Mouse (Mus musculus) hindbrain, embryonic 16.5 days (tissue): ENCODE results near the gene Rab3a. TPM values are rescaled to one million over a fixed set of nuclear protein-coding genes. Genes with fewer than 3 reads are reported as not detected.
A peak's percentile ranks its signal among the peaks of the same experiment; 100 is the strongest.

Experiments
- ATAC-seq: fragments of 200-750 bp; cut with Nextera tagmentation; 2 replicates; pipeline ENCODE4 v1.8.0; 2017; ENCODE audit warnings: moderate TSS enrichment, moderate library complexity
- H3K27ac ChIP-seq: fragments of 300-500 bp; sonication (generic); 2 replicates; pipeline ENCODE4 v1.5.1; 2014; ENCODE audit warnings: low read depth, mild to moderate bottlenecking, control low read depth, low read length, moderate library complexity
- H3K27me3 ChIP-seq: fragments of 300-500 bp; sonication (generic); replicated peaks from 2 replicates; pipeline ENCODE4 v1.6.1; 2014; ENCODE audit warnings: low read length; ENCODE audit not compliant: control insufficient read depth, insufficient read depth
- H3K36me3 ChIP-seq: fragments of 300-500 bp; sonication (generic); 2 replicates; pipeline ENCODE4 v1.6.1; 2014; ENCODE audit warnings: mild to moderate bottlenecking, low read length, moderate library complexity, mixed read lengths; ENCODE audit not compliant: control insufficient read depth, insufficient read depth
- H3K4me1 ChIP-seq: fragments of 300-500 bp; sonication (generic); 2 replicates; pipeline ENCODE4 v1.6.1; 2014; ENCODE audit warnings: low read depth, low read length; ENCODE audit not compliant: control insufficient read depth, insufficient read depth
- H3K4me2 ChIP-seq: fragments of 300-500 bp; sonication (generic); 2 replicates; pipeline ENCODE4 v1.6.1; 2014; ENCODE audit warnings: mild to moderate bottlenecking, low read length, control low read depth, moderate library complexity
- H3K4me3 ChIP-seq: fragments of 300-500 bp; sonication (generic); 2 replicates; pipeline ENCODE4 v1.5.1; 2014; ENCODE audit warnings: mild to moderate bottlenecking, low read length, control low read depth, moderate library complexity
- H3K9ac ChIP-seq: fragments of 300-500 bp; sonication (generic); 2 replicates; pipeline ENCODE4 v1.6.1; 2014; ENCODE audit warnings: low read depth, mild to moderate bottlenecking, control low read depth, low read length, moderate library complexity
- H3K9me3 ChIP-seq: fragments of 300-500 bp; sonication (generic); 2 replicates; pipeline ENCODE4 v1.6.1; 2014; ENCODE audit warnings: mild to moderate bottlenecking, low read length, moderate library complexity; ENCODE audit not compliant: control insufficient read depth
- WGBS: fragments of 180-500 bp; shearing (Covaris S2); extraction: QIAGEN DNeasy Blood & Tissue Kit; methylation state at CpG from one replicate; pipeline ENCODE4 v1.1.7; 2014; 5-methylcytosine and 5-hydroxymethylcytosine counted together
- microRNA-seq: library from miRNA; unstranded; fragments of <30 nt; microRNA quantifications from one replicate; pipeline ENCODE4, GENCODE M21; 2017
- polyA plus RNA-seq: library from polyadenylated mRNA; unstranded; fragments of >200 nt; fragmentation: Nextera tagmentation; extraction: Ambion mirVana; gene quantifications from 2 replicates; pipeline ENCODE4 v1.2.1, GENCODE M21; 2015

The Rab3a gene
- polyA plus RNA-seq, 1 experiment from 2014 or later, result 635 TPM

DNA sequence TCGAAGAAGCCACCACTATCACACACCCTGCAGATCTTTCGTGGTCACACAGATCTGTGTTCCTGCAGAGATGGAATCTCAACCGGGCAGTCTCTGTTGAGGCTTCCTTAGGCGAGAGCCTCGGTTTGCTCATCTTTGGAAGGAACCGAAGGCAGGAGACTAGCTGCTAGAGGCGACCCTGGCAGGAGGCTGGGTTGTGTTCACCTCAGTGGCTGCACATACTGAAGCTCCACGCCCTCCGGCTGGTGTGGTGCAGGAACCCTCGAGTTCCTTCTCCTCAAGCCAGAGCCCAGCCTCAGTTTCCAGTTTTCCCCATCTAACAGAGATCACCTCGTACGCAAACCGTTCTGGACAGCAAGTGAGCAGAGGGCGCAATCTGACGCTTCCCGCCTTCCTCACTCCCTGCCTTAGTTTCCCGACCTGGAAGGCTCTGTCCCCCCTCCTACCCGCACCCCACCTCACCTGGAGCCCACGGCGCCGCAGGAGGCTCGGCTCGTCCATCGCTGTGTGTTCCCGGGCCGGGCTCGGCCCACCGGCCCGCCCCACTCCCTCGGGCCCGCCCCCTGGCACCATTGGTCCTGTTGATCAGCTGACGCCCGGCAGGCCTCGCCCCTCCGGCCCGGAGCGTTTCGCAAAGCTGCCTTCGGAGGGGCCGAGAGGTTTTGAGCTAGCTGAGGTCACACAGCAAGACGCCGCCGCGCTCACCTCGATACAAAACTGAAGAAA, 50.2 kb downstream of the Rab3a start, which contains the start of gene Mast3:
Mast3 (minus strand) TSS at position 574 of the 726 bp plus-strand sequence.
- Histone ChIP-seq H3K4me1 (peaks cover 12% of the 10 kb centered on the region), H3K27me3 (peaks cover 26% of the 10 kb centered on the region), H3K4me3 (peak within 1 kb of the TSS; percentile 57), H3K27ac (no peak within 1 kb of the TSS), H3K9ac (peak within 1 kb of the TSS; percentile 63), H3K9me3 (no peaks in the 10 kb centered on the region; the same call in 1 of the 2 replicates), H3K4me2 (peak within 1 kb of the TSS; percentile 87), H3K36me3 (no peaks in the 10 kb centered on the region)
- peak; percentile 88 for ATAC-seq
- WGBS, result 1% methylated on average over 45 of the region's 45 CpGs

- Histone ChIP-seq H3K36me3 (no peaks in the 10 kb centered on the region), H3K4me1 (peaks cover 12% of the 10 kb centered on the region), H3K4me2 (no peak overlapping the region), H3K27ac (no peak overlapping the region), H3K9ac (no peak overlapping the region), H3K4me3 (no peak overlapping the region), H3K9me3 (no peaks in the 10 kb centered on the region; the same call in 1 of the 2 replicates), H3K27me3 (peaks cover 23% of the 10 kb centered on the region)
- WGBS, result 85% methylated on average over 4 of the region's 4 CpGs
- no peak for ATAC-seq
Measured at GRCm38 (mm10) chr8:70806541-70806940, 52.1 kb downstream of the Rab3a start.

DNA sequence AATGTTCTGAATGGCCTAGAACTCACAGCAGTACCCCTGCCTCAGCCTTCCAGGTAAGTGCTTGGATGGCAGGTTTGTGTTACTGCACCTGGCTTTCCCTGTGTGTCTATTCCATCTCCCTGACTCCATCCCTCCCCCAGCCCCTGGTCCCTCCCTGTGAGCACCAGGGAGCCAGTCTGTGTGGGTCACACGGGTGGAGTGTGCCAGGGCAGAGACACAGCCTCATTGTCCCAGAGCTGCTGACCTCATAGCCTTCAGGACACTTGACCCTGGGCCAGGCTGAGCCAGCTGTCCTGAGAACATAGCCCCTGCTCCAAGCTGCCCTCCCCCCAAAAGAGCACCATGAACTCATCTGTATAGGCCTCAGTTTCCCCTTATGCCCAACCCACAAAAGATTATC, 52.8 kb downstream of the Rab3a start:
- H3K4me2 ChIP-seq, result no peak overlapping the region
- WGBS, result 50% methylated on average over 1 of the region's 1 CpGs
- H3K27ac ChIP-seq, result no peak overlapping the region
- no peaks in the 10 kb centered on the region; the same call in 1 of the 2 replicates for H3K9me3 ChIP-seq
- peaks cover 12% of the 10 kb centered on the region for H3K4me1 ChIP-seq
- H3K36me3 ChIP-seq, result no peaks in the 10 kb centered on the region
- peaks cover 21% of the 10 kb centered on the region for H3K27me3 ChIP-seq
- ATAC-seq, result no peak
- H3K9ac ChIP-seq, result no peak overlapping the region
- H3K4me3 ChIP-seq, result no peak overlapping the region

DNA sequence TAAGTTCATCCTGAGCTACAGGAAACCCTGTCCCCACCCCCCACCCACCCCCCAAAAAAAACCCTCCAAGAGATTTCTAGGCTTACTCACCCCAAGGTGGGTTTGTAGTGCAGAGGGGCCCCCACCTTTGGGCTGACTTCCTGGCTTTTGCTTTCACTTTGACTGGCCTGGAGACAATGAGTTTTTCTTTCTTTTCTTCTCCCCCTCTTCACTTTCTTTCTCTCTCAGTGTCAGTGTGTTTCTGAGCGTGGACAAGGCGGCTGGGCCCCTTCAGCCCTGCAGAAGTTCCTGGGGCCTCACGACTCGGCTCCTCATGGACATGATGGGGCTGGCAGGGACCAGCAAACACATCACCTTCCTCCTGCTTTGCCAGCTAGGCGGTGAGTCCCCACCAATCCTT, 53.8 kb downstream of the Rab3a start, which contains the start of gene Il12rb1:
Il12rb1 (plus strand) TSS at position 211 of the 400 bp plus-strand sequence.
- no peak within 1 kb of the TSS for H3K9ac ChIP-seq
- no peak for ATAC-seq
- no peaks in the 10 kb centered on the region; the same call in 1 of the 2 replicates for H3K9me3 ChIP-seq
- H3K27me3 ChIP-seq, result peaks cover 16% of the 10 kb centered on the region
- no peak within 1 kb of the TSS for H3K27ac ChIP-seq
- no peak within 1 kb of the TSS for H3K4me3 ChIP-seq
- H3K4me2 ChIP-seq, result no peak within 1 kb of the TSS
- 58% methylated on average over 5 of the region's 5 CpGs for WGBS
- H3K4me1 ChIP-seq, result peaks cover 12% of the 10 kb centered on the region
- H3K36me3 ChIP-seq, result no peaks in the 10 kb centered on the region

Small RNAs within 50 kb of the gene (microRNA-seq; reads per million reads assigned to microRNA genes)
- 0.62 reads per million for gene Mir7240

Other genes starting within 250 kb of the Rab3a start
- 173 and 192 TPM in 2 replicates for gene Rex1bd, start 247.9 kb upstream of the Rab3a start, polyA plus RNA-seq
- gene Uba52, start 243.9 kb upstream of the Rab3a start, polyA plus RNA-seq, result 576 and 598 TPM in 2 replicates
- 429 and 441 TPM in 2 replicates for gene Fkbp8, start 227.0 kb upstream of the Rab3a start, polyA plus RNA-seq
- gene Kxd1, start 226.7 kb upstream of the Rab3a start, polyA plus RNA-seq, result 45.2 and 45.4 TPM in 2 replicates
- 14.9 and 19.2 TPM in 2 replicates for gene Ell, start 215.2 kb upstream of the Rab3a start, polyA plus RNA-seq
- gene Isyna1, start 160.3 kb upstream of the Rab3a start, polyA plus RNA-seq, result 150 and 164 TPM in 2 replicates
- 148 and 157 TPM in 2 replicates for gene Ssbp4, start 145.8 kb upstream of the Rab3a start, polyA plus RNA-seq
- 1.1 and 1.6 TPM in 2 replicates for gene Lrrc25, start 138.5 kb upstream of the Rab3a start, polyA plus RNA-seq
- gene Gdf15, start 122.2 kb upstream of the Rab3a start, polyA plus RNA-seq, result 0.11 and 0.48 TPM in 2 replicates
- gene Pgpep1, start 94.3 kb upstream of the Rab3a start, polyA plus RNA-seq, result 78.3 and 87.6 TPM in 2 replicates
- 168 and 169 TPM in 2 replicates for gene Lsm4, start 81.4 kb upstream of the Rab3a start, polyA plus RNA-seq
- gene Jund, start 55.7 kb upstream of the Rab3a start, polyA plus RNA-seq, result 60.0 and 69.0 TPM in 2 replicates
- gene Iqcn, start 51.2 kb upstream of the Rab3a start, polyA plus RNA-seq, result 0.10 TPM in 1 of 2 replicates, not detected in the other
- 0.19 TPM in 1 of 2 replicates, not detected in the other for gene Gm3336, start 36.1 kb upstream of the Rab3a start, polyA plus RNA-seq
- gene Pde4c, start 31.0 kb upstream of the Rab3a start, polyA plus RNA-seq, result 0.19 and 0.42 TPM in 2 replicates
- gene Mpv17l2, start 6.3 kb downstream of the Rab3a start, polyA plus RNA-seq, result 48.6 and 49.9 TPM in 2 replicates
- 115 and 118 TPM in 2 replicates for gene Pik3r2, start 22.0 kb downstream of the Rab3a start, polyA plus RNA-seq
- 21.9 and 23.9 TPM in 2 replicates for gene Mast3, start 50.4 kb downstream of the Rab3a start, polyA plus RNA-seq
- gene Il12rb1, start 53.8 kb downstream of the Rab3a start, polyA plus RNA-seq, result 0.11 and 0.14 TPM in 2 replicates
- 6.8 and 7.9 TPM in 2 replicates for gene Arrdc2, start 85.0 kb downstream of the Rab3a start, polyA plus RNA-seq
- 16.3 and 18.5 TPM in 2 replicates for gene Kcnn1, start 108.6 kb downstream of the Rab3a start, polyA plus RNA-seq
- gene Ccdc124, start 119.3 kb downstream of the Rab3a start, polyA plus RNA-seq, result 168 and 190 TPM in 2 replicates
- gene Slc5a5, start 138.1 kb downstream of the Rab3a start, polyA plus RNA-seq, result 2.4 and 3.1 TPM in 2 replicates
- 1,821 and 2,018 TPM in 2 replicates for gene Rpl18a, start 142.7 kb downstream of the Rab3a start, polyA plus RNA-seq
- 57.8 and 71.4 TPM in 2 replicates for gene Map1s, start 151.3 kb downstream of the Rab3a start, polyA plus RNA-seq